In the genomic region with DNA sequence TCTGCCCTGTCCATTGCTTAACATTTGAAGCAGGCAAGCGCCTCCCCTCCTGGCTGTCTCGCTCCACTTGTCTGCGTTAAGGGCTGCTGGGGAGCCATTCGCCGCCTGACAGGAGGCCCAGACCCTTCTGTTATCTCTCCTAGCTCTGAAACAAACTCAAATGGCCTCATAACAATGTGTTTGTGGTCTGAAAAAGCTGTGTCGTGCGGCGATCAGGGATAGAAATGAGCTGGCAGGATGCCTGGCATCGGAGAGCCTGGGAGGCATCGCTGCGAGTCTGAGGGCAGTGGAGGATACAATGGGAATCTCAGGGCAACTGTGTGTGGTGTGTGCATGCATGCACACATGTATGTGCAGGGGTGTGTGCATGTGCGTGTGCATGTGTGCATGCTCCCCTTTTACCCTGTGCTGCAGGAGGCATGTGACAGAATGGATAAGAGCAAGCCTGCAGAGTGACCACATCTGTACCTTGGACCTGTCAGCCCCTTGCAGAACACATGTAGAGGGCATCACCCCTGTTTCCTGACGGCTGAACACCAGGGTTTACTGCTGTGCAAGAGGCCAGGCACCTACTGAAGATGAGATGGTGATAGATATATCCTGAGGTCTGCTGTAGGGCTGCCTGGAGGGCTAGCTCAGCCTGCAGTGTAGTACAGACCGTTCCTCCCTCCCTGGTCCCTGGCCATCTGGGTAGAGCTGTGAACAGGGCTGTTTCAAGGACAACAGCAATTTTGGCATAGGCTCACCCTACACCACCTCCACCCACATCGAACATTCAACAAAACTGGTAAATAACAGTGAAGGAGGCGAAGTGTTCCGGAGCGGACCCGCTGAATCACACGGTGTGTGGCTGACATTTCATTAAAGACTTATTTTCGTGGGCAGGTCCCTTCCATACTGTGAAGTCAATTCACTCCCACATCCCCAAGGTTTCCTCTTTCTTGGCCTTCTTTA, we compare ENCODE assay signal across 11 mouse cellular contexts. TPM values are rescaled to one million over a fixed set of nuclear protein-coding genes. Genes with fewer than 3 reads are reported as not detected.
DNase-seq lines count a peak whose midpoint lies in the region; ATAC-seq and TF ChIP-seq lines count a peak whose summit lies in the region.
"Had no signal": no experiment of that assay in that cellular context is flagged by ENCODE, and none has a peak within 500 bp of the region (broad histone marks: within the 10 kb centered on the region; RNA-seq: fewer than 3 reads in every experiment).

No protein-coding gene starts in this region.

- no peaks in the 10 kb centered on the region for H3K27me3 ChIP-seq in heart, postnatal 0 days (ENCODE audit: control insufficient read depth, insufficient read depth, low read length)
- H3K27me3 ChIP-seq in midbrain, embryonic 13.5 days, result no peaks in the 10 kb centered on the region
- no peaks in the 10 kb centered on the region for H3K27me3 ChIP-seq in midbrain, embryonic 10.5 days (ENCODE audit: low read depth, poor library complexity, severe bottlenecking)
- no peaks in the 10 kb centered on the region for H3K27me3 ChIP-seq in hindbrain, embryonic 16.5 days (replicated peaks; ENCODE audit: control insufficient read depth, insufficient read depth, low read length)
- H3K27me3 ChIP-seq: liver, embryonic 13.5 days had no signal

- ATAC-seq in heart, postnatal 0 days (ENCODE audit: insufficient read depth, low read depth), result no peak
- 0 out of 2 replicates have a peak, but pooled peaks have one; percentile 34 for ATAC-seq in midbrain, embryonic 13.5 days
- ATAC-seq in hindbrain, embryonic 16.5 days, result no peak

- no peak overlapping the region for H3K4me2 ChIP-seq in heart, postnatal 0 days (ENCODE audit: low read depth, low read length)
- H3K4me2 ChIP-seq in midbrain, embryonic 13.5 days (replicated peaks), result no peak overlapping the region
- no peak overlapping the region for H3K4me2 ChIP-seq in hindbrain, embryonic 16.5 days (ENCODE audit: low read length)
- H3K4me2 ChIP-seq: liver, embryonic 13.5 days had no signal

- WGBS in heart, postnatal 0 days, result 50% methylated on average over 21 of the region's 21 CpGs
- 78% methylated on average over 21 of the region's 21 CpGs for WGBS in midbrain, embryonic 13.5 days
- 92% methylated on average over 21 of the region's 21 CpGs for WGBS in midbrain, embryonic 10.5 days
- WGBS in hindbrain, embryonic 16.5 days, result 44% methylated on average over 21 of the region's 21 CpGs

- peak overlapping the region; percentile 47 for H3K27ac ChIP-seq in heart, postnatal 0 days (ENCODE audit: low read depth)
- peak overlapping the region; percentile 48; the same call in 1 of the 2 replicates for H3K27ac ChIP-seq in midbrain, embryonic 13.5 days
- H3K27ac ChIP-seq in midbrain, embryonic 10.5 days (replicated peaks), result no peak overlapping the region
- peak overlapping the region; percentile 39 for H3K27ac ChIP-seq in hindbrain, embryonic 16.5 days (ENCODE audit: low read depth, low read length)
- no peak overlapping the region for H3K27ac ChIP-seq in gastrocnemius, adult 2 months
- H3K27ac ChIP-seq: liver, embryonic 13.5 days had no signal

- peaks cover 16% of the 10 kb centered on the region for H3K4me1 ChIP-seq in heart, postnatal 0 days (ENCODE audit: control insufficient read depth, insufficient read depth)
- peaks cover 26% of the 10 kb centered on the region for H3K4me1 ChIP-seq in midbrain, embryonic 13.5 days (replicated peaks)
- H3K4me1 ChIP-seq in midbrain, embryonic 10.5 days, result peaks cover 14% of the 10 kb centered on the region
- H3K4me1 ChIP-seq in hindbrain, embryonic 16.5 days (ENCODE audit: control insufficient read depth, insufficient read depth, low read depth, low read length), result peaks cover 18% of the 10 kb centered on the region

- TF ChIP-seq EP300 in heart, postnatal 0 days (IDR thresholded peaks at IDR 0.05; ENCODE audit: low read depth), result no peak

- intact Hi-C loops in heart, postnatal 36 days (cut with DNase I), result no loop called here
- intact Hi-C loops in gastrocnemius, adult 2 months (cut with DNase I), result no loop called here

- H3K9ac ChIP-seq in heart, postnatal 0 days (replicated peaks; ENCODE audit: low read depth, low read length), result no peak overlapping the region
- 0 out of 2 replicates have a peak overlapping the region, but pooled peaks have one; percentile 15 for H3K9ac ChIP-seq in midbrain, embryonic 13.5 days (replicated peaks)
- H3K9ac ChIP-seq in hindbrain, embryonic 16.5 days (ENCODE audit: low read depth, low read length), result peak overlapping the region; percentile 43
- H3K9ac ChIP-seq: liver, embryonic 13.5 days had no signal

- H3K4me3 ChIP-seq in heart, postnatal 0 days (ENCODE audit: low read depth, low read length), result no peak overlapping the region
- H3K4me3 ChIP-seq in midbrain, embryonic 13.5 days (replicated peaks), result no peak overlapping the region
- H3K4me3 ChIP-seq in midbrain, embryonic 10.5 days, result no peak overlapping the region
- no peak overlapping the region for H3K4me3 ChIP-seq in hindbrain, embryonic 16.5 days (ENCODE audit: low read length)
- no peak overlapping the region for H3K4me3 ChIP-seq in gastrocnemius, adult 2 months
- H3K4me3 ChIP-seq: liver, embryonic 13.5 days had no signal

- no peaks in the 10 kb centered on the region; the same call in 1 of the 2 replicates for H3K36me3 ChIP-seq in heart, postnatal 0 days (replicated peaks; ENCODE audit: control insufficient read depth, insufficient read depth, low read length)
- H3K36me3 ChIP-seq in midbrain, embryonic 13.5 days, result no peaks in the 10 kb centered on the region
- peaks cover 24% of the 10 kb centered on the region for H3K36me3 ChIP-seq in midbrain, embryonic 10.5 days
- no peaks in the 10 kb centered on the region for H3K36me3 ChIP-seq in hindbrain, embryonic 16.5 days (ENCODE audit: control insufficient read depth, insufficient read depth, low read length)
- H3K36me3 ChIP-seq: liver, embryonic 13.5 days had no signal

- no peak for TF ChIP-seq CTCF in heart, postnatal 0 days (IDR thresholded peaks at IDR 0.05; ENCODE audit: low read depth)
- TF ChIP-seq CTCF in gastrocnemius, adult 2 months (IDR thresholded peaks at IDR 0.05), result no peak

- no peak for DNase-seq in heart, postnatal 0 days (ENCODE audit: low spot score)
- DNase-seq in heart, postnatal 36 days, result no peak
- DNase-seq in midbrain, embryonic 10.5 days (ENCODE audit: low spot score), result no peak
- DNase-seq in right cerebral cortex, postnatal 25 days, result peak; percentile 32
- no peak for DNase-seq in adrenal gland, adult (ENCODE audit: inconsistent age in 2 of 2, low spot score in 1 of 2)
- DNase-seq in gastrocnemius, adult 2 months, result no peak
- DNase-seq: adrenal gland, postnatal 10 days; cerebellum, adult 9-11 months; liver, embryonic 13.5 days had no signal

- H3K9me3 ChIP-seq in heart, postnatal 0 days (replicated peaks; ENCODE audit: control insufficient read depth, low read length), result no peaks in the 10 kb centered on the region
- H3K9me3 ChIP-seq in midbrain, embryonic 13.5 days, result no peaks in the 10 kb centered on the region
- H3K9me3 ChIP-seq in midbrain, embryonic 10.5 days (replicated peaks), result no peaks in the 10 kb centered on the region
- H3K9me3 ChIP-seq in hindbrain, embryonic 16.5 days (ENCODE audit: control insufficient read depth, low read length), result no peaks in the 10 kb centered on the region
- H3K9me3 ChIP-seq: liver, embryonic 13.5 days had no signal

RNA-seq across cellular contexts. Expression of a gene that starts 54.9 kb away (rescaled TPM):
- total RNA-seq in heart, postnatal 0 days (2014; rRNA removed; ENCODE audit: low replicate concordance), result 86.5 and 94.0 TPM in 2 replicates
- polyA plus RNA-seq in heart, postnatal 0 days (2015; fragmentation: Nextera tagmentation; extraction: Ambion mirVana), result 51.9 and 54.8 TPM in 2 replicates
- total RNA-seq in heart, postnatal 36 days (2021), result 10 to 100 TPM; 37.9 to 42.1 TPM
- polyA plus RNA-seq in midbrain, embryonic 13.5 days (2015; fragmentation: Nextera tagmentation; extraction: Ambion mirVana), result 60.7 and 73.4 TPM in 2 replicates
- polyA plus RNA-seq in midbrain, embryonic 10.5 days (2016; fragmentation: Nextera tagmentation; extraction: Ambion mirVana), result 62.5 and 74.5 TPM in 2 replicates
- polyA plus RNA-seq in hindbrain, embryonic 16.5 days (2015; fragmentation: Nextera tagmentation; extraction: Ambion mirVana), result 73.6 and 101 TPM in 2 replicates
- total RNA-seq in gastrocnemius, adult 2 months (2021), result 10 to 100 TPM in 1 of 2 experiments, 1 to 10 TPM in 1; 5.9 to 12.2 TPM

Comparison
In these comparisons a context has a peak if more than half of its experiments do, and no peak if none do; other contexts are left out.
1. H3K27ac ChIP-seq: peak in heart, postnatal 0 days (single experiment), midbrain, embryonic 13.5 days (single experiment) and hindbrain, embryonic 16.5 days (single experiment); none in midbrain, embryonic 10.5 days (single experiment) and gastrocnemius, adult 2 months (single experiment).